Mouse (Mus musculus): ENCODE measurements around the gene Ubn1.
A peak's percentile ranks its signal among the peaks of the same experiment; 100 is the strongest.

Ubn1 gene

GRCm38 (mm10) chr16:5049774-5050234 is at the start of gene Ubn1, which contains the start of gene Glyr1:
Gene Ubn1 (plus strand): TSS chr16:5050057.
Gene Glyr1 (minus strand): TSS chr16:5049863.
- peak; percentile 100 for DNase-seq (ENCODE audit: low spot score)

- no peak for DNase-seq (ENCODE audit: low spot score)
Measured at GRCm38 (mm10) chr16:5000611-5001010, 49.2 kb upstream of the Ubn1 start.

GRCm38 (mm10) chr16:5007067-5007466 is 42.8 kb upstream of the Ubn1 start, which contains the start of gene Smim22:
Gene Smim22 (plus strand): TSS chr16:5007288.
- DNase-seq (ENCODE audit: low spot score), result peak; percentile 78

GRCm38 (mm10) chr16:5007492-5007891 is 42.4 kb upstream of the Ubn1 start:
- no peak for DNase-seq (ENCODE audit: low spot score)

- DNase-seq (ENCODE audit: low spot score), result no peak
Measured at GRCm38 (mm10) chr16:5008076-5008475, 41.8 kb upstream of the Ubn1 start.

- no peak for DNase-seq (ENCODE audit: low spot score)
Measured at GRCm38 (mm10) chr16:5010371-5010935, 39.4 kb upstream of the Ubn1 start.

GRCm38 (mm10) chr16:5011285-5011684 is 38.6 kb upstream of the Ubn1 start:
- DNase-seq (ENCODE audit: low spot score), result no peak

- no peak for DNase-seq (ENCODE audit: low spot score)
Measured at GRCm38 (mm10) chr16:5012036-5013005, 37.5 kb upstream of the Ubn1 start.

- peak; percentile 99 for DNase-seq (ENCODE audit: low spot score)
Measured at GRCm38 (mm10) chr16:5013054-5013838, 36.6 kb upstream of the Ubn1 start, which contains the start of gene Rogdi. Gene Rogdi (minus strand): TSS chr16:5013553.

GRCm38 (mm10) chr16:5014578-5014977 is 35.3 kb upstream of the Ubn1 start:
- no peak for DNase-seq (ENCODE audit: low spot score)

GRCm38 (mm10) chr16:5024021-5024420 is 25.8 kb upstream of the Ubn1 start:
- DNase-seq (ENCODE audit: low spot score), result no peak

GRCm38 (mm10) chr16:5029847-5030246 is 20.0 kb upstream of the Ubn1 start:
- no peak for DNase-seq (ENCODE audit: low spot score)

GRCm38 (mm10) chr16:5035591-5035990 is 14.3 kb upstream of the Ubn1 start:
- no peak for DNase-seq (ENCODE audit: low spot score)

- DNase-seq (ENCODE audit: low spot score), result no peak
Measured at GRCm38 (mm10) chr16:5036649-5037234, 13.1 kb upstream of the Ubn1 start.

GRCm38 (mm10) chr16:5045322-5045721 is 4.5 kb upstream of the Ubn1 start:
- DNase-seq (ENCODE audit: low spot score), result no peak

GRCm38 (mm10) chr16:5049182-5049773 is 579 bp upstream of the Ubn1 start:
- no peak for DNase-seq (ENCODE audit: low spot score)

- peak; percentile 77 for DNase-seq (ENCODE audit: low spot score)
Measured at GRCm38 (mm10) chr16:5050251-5051110, 624 bp downstream of the Ubn1 start.

GRCm38 (mm10) chr16:5058114-5058513 is 8.3 kb downstream of the Ubn1 start:
- no peak for DNase-seq (ENCODE audit: low spot score)

- DNase-seq (ENCODE audit: low spot score), result no peak
Measured at GRCm38 (mm10) chr16:5063472-5063871, 13.6 kb downstream of the Ubn1 start.

- DNase-seq (ENCODE audit: low spot score), result no peak
Measured at GRCm38 (mm10) chr16:5070321-5070720, 20.5 kb downstream of the Ubn1 start.
